Mouse (Mus musculus) liver, embryonic 15.5 days (tissue): ENCODE measurements at regions not wholly inside any gene's neighbourhood (a gene's known extent, or its start where the extent isn't known, plus 50 kb on each side); places are given as distances from the start of the nearest gene placed in this dataset.

ENCODE experiments used
- ATAC-seq: fragments of 200-750 bp; cut with Nextera tagmentation; 2 replicates; pipeline ENCODE4 v1.8.0; 2017; ENCODE audit warnings: moderate number of reproducible peaks, mild to moderate bottlenecking, moderate library complexity; ENCODE audit not compliant: insufficient read depth
- H3K27ac ChIP-seq: fragments of 300-500 bp; sonication (generic); replicated peaks from 2 replicates; pipeline ENCODE4 v1.5.1; 2015; ENCODE audit warnings: mild to moderate bottlenecking, inconsistent platforms
- H3K27me3 ChIP-seq: fragments of 300-500 bp; sonication (generic); 2 replicates; pipeline ENCODE4 v1.6.1; 2015; ENCODE audit warnings: mild to moderate bottlenecking, inconsistent platforms
- H3K36me3 ChIP-seq: fragments of 300-500 bp; sonication (generic); replicated peaks from 2 replicates; pipeline ENCODE4 v1.6.1; 2015; ENCODE audit warnings: moderate library complexity, mild to moderate bottlenecking, inconsistent platforms
- H3K4me1 ChIP-seq: fragments of 300-500 bp; sonication (generic); replicated peaks from 2 replicates; pipeline ENCODE4 v1.6.1; 2015; ENCODE audit warnings: inconsistent platforms
- H3K4me2 ChIP-seq: fragments of 300-500 bp; sonication (generic); 2 replicates; pipeline ENCODE4 v1.6.1; 2015; ENCODE audit warnings: moderate library complexity, mild to moderate bottlenecking, inconsistent platforms
- H3K4me3 ChIP-seq: fragments of 300-500 bp; sonication (generic); replicated peaks from 2 replicates; pipeline ENCODE4 v1.5.1; 2015; ENCODE audit warnings: mild to moderate bottlenecking, inconsistent platforms
- H3K9ac ChIP-seq: fragments of 300-500 bp; sonication (generic); 2 replicates; pipeline ENCODE4 v1.6.1; 2015; ENCODE audit warnings: moderate library complexity, mild to moderate bottlenecking, inconsistent platforms
- H3K9me3 ChIP-seq: fragments of 300-500 bp; sonication (generic); replicated peaks from 2 replicates; pipeline ENCODE4 v1.6.1; 2016; ENCODE audit warnings: inconsistent platforms
- WGBS: fragments of 180-500 bp; shearing (Covaris S2); methylation state at CpG from one replicate; pipeline ENCODE4 v1.1.7; 2015; ENCODE audit warnings: mixed read lengths; ENCODE audit not compliant: insufficient replicate concordance; 5-methylcytosine and 5-hydroxymethylcytosine counted together

DNA sequence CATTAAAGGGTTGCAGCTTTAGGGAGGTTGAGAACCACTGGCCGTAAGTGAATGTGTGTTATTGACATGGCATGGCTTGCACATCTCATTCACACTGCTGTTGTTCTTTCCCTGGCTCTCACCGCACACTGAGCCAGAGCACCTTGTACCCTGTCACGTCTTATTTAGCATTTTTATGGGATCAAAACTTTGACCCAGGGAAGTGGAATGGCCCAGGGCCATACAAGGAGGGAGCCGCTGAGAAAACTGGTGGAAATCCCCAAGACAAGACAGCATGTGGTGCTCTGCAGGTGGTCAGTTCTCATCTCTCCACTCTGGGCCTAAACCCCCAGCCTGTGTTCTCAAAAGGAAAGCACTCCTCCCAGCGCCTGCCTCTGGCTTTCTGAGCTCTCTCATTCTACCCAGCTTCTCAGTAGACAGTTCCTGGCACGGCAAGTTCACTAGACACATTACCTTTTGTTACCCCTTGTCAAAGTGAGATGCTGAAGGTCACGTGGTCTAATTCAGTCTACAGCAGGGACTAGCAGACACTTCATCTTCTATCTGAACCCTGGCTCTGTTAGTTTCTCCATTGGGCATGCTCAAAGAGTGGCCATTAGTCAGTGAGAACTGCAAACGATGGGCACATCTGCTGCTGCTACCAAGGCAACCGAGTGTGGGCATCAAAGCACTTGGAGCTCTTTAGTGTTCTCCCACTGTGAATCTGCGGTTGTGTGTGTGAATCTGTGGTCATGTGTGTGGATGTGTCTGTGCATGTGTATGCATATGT, 96.2 kb upstream of the Bod1 start:
- WGBS: 76% methylated on average over 10 of the region's 10 CpGs
- Histone ChIP-seq H3K9ac (no peak overlapping the region), H3K9me3 (no peaks in the 10 kb centered on the region), H3K4me2 (no peak overlapping the region), H3K27ac (peak overlapping the region; percentile 97), H3K4me3 (no peak overlapping the region), H3K27me3 (no peaks in the 10 kb centered on the region), H3K36me3 (no peaks in the 10 kb centered on the region), H3K4me1 (peaks cover 52% of the 10 kb centered on the region)
- ATAC-seq: no peak

DNA sequence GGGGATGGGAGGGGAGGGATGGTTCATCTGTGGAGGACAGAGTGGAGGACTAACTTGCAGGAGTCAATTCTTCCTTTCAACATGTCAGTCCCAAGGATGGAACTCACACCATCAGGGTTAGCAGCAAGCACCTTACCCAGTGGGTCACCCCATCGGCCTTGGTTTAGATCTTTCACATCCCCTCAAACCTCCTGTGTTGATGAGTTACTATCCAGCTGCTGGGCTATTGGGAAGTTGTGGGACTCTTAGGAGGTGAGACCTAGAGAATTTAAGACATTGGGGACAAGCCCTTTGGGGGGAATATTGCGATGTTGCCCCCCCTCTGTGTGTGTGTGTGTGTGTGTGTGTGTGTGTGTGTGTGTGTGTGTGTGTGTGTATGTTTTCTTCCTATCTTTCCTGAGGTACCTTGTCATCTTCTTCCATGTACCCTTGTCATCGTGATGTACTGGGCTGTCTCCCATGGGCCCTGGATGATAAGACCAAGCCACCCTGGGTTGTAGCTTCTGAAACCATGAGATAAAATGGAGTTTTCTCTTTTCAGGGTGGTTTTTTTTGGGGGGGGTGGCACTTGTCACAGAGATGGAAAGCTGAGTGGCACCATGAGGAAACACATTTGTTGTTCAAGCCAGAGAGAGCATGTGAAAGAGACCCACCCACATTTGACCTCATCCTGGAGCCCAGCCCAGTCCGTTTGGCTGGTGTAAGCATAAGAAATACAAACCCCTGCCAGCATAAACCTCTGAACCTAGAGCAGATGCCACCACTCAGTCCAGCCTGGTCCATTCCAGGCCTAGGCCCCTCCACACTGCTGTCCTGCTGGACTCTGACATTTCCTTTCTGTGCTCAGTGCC, 98.3 kb upstream of the Bod1 start:
- ATAC-seq: peak; percentile 98
- Histone ChIP-seq H3K27me3 (no peaks in the 10 kb centered on the region), H3K36me3 (no peaks in the 10 kb centered on the region), H3K27ac (peak overlapping the region; percentile 97), H3K9me3 (no peaks in the 10 kb centered on the region), H3K9ac (peak overlapping the region; percentile 51), H3K4me2 (peak overlapping the region; percentile 53), H3K4me1 (peaks cover 40% of the 10 kb centered on the region), H3K4me3 (no peak overlapping the region)
- WGBS: 39% methylated on average over 4 of the region's 4 CpGs

DNA sequence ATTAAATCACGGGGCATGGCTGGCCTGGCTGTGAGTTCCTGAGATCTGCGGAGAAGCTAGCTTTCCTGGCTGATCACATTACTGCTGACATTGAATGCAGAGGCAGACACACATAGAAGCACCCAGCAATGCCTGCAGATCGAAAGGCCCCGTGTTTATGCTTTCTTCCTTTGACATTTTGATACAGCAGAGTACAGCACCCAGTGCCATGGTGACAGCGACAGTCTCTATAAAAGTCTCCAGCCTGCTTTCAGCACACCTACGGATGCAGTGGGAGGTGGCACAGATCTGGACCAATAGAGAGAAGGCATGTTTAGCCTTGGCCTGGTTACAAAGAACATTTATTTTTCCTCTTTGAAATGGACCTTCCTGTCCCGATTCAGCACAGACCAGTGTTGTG, 99.2 kb upstream of the Bod1 start:
- Histone ChIP-seq H3K4me1 (peaks cover 39% of the 10 kb centered on the region), H3K27me3 (no peaks in the 10 kb centered on the region), H3K36me3 (no peaks in the 10 kb centered on the region), H3K27ac (peak overlapping the region; percentile 97), H3K9me3 (no peaks in the 10 kb centered on the region), H3K4me3 (no peak overlapping the region), H3K9ac (peak overlapping the region; percentile 51), H3K4me2 (peak overlapping the region; percentile 53)
- WGBS: 76% methylated on average over 7 of the region's 7 CpGs
- ATAC-seq: no peak

DNA sequence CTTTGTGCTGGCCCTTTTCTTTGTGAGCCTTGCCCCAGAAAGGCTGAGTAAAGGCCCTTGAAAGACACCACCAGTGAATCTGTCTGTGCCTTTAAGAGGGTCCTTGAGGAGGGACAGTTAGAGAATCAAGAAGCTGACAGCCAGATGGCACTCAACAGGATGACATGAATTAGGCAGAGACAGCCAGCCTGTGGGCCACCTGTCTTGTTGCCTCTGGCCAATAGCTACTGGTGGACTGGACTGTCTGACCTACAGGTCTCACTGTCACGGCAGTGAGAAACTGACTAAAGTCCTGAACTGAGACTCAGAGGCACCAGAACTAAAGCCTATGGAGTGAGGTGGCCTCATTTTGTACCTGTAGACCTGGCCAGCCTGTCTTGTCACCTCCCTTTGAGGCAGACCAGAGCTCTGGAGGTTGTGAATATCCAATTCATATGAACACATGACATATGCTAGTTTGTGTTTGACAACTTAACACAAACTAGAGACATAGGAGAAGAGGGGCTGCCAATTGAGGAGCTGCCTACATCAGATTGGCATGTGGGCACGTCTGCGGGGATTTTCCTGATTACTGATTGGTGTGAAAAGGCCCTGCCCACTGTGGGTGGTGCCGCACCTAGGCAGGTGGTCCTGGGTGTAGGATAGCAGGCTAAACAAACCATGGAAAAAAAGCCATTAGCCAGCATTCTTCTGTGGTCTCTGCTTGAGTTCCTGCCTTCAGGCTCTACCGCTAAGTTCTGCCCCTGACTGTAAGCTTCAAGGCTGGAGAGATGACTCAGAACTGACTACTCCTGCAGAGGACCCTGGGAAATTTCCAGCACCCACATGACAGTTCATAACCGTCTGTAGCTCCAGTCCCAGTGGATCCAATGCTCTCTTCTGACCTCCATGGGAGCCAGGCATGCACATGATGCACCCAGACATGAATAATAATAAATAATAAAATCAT, 100.1 kb upstream of the Bod1 start:
- 84% methylated on average over 6 of the region's 6 CpGs for WGBS
- peak overlapping the region; percentile 51; the same call in 1 of the 2 replicates for H3K9ac ChIP-seq
- H3K9me3 ChIP-seq: no peaks in the 10 kb centered on the region
- no peaks in the 10 kb centered on the region for H3K27me3 ChIP-seq
- no peaks in the 10 kb centered on the region for H3K36me3 ChIP-seq
- H3K4me3 ChIP-seq: no peak overlapping the region
- H3K27ac ChIP-seq: peak overlapping the region; percentile 97
- H3K4me2 ChIP-seq: no peak overlapping the region
- H3K4me1 ChIP-seq: peaks cover 39% of the 10 kb centered on the region
- no peak for ATAC-seq

DNA sequence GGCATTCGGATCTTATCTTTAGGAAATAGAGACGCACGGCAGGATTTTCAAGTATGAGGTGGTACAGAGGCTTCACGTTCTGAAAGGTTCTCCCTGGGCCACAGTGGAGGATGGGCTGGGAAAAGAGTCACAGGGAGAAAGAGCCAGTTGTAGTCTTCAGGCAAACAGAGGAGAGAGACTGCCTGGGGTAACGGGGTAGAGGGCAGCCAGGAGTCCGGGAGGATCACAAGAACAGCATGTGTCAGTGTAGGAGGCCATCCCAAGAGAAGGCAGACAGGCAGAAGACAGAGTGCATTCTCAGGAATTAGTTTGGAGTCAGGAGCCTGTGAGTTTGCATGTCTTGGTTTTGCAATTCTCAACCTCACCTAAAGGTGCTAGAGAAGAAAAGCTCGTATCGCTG, 94.5 kb upstream of the Cpeb4 start:
- H3K4me1 ChIP-seq: peaks cover 34% of the 10 kb centered on the region
- no peaks in the 10 kb centered on the region for H3K9me3 ChIP-seq
- no peak for ATAC-seq
- no peaks in the 10 kb centered on the region for H3K36me3 ChIP-seq
- H3K9ac ChIP-seq: no peak overlapping the region
- H3K27me3 ChIP-seq: no peaks in the 10 kb centered on the region
- 81% methylated on average over 8 of the region's 8 CpGs for WGBS
- H3K27ac ChIP-seq: no peak overlapping the region; the same call in 1 of the 2 replicates
- no peak overlapping the region for H3K4me3 ChIP-seq
- H3K4me2 ChIP-seq: no peak overlapping the region

DNA sequence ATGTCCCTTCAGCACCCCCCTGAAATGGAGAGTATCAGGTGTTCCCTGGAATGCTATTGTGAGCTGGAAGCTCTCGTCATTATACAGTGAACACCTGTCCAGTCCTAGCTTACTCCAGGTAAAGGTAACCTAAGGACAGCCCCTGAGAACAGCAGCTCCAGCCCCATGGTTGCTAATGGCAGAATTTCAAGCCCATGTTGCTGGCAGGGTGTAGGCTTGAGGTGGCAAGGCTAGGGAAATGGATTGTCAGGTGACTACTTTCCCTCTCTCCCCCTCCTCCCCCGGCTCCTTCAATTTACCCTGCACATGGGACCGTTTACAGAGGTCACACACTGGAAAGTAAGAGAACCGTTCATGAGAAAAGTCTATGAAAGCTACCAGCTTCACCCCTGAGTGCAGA, 93.2 kb upstream of the Cpeb4 start:
- peaks cover 35% of the 10 kb centered on the region for H3K4me1 ChIP-seq
- H3K4me2 ChIP-seq: no peak overlapping the region
- no peak for ATAC-seq
- no peaks in the 10 kb centered on the region for H3K36me3 ChIP-seq
- H3K9me3 ChIP-seq: no peaks in the 10 kb centered on the region
- H3K27me3 ChIP-seq: no peaks in the 10 kb centered on the region
- no peak overlapping the region for H3K4me3 ChIP-seq
- 67% methylated on average over 4 of the region's 4 CpGs for WGBS
- H3K27ac ChIP-seq: peak overlapping the region; percentile 19; the same call in 1 of the 2 replicates
- H3K9ac ChIP-seq: no peak overlapping the region

DNA sequence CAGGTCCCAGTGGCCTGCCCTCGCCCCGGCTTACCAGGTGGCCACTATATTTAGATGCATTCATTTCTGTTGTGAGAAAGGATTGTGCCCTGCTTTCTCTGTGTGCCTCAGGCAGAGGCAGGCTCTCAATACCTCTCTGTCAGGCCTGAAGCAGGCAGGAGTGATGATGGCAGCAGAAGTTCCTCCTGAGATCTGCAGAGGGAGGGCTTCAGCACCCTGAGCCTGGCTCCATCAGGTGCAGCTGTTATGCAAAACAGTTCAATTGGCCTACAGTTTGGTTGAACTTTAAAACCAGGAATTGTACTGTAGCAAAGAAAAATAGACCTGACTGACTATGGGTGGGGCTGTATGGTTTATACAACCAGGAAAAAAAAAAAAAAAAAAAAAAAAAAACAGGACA, 92.7 kb upstream of the Cpeb4 start:
- H3K4me1 ChIP-seq: peaks cover 35% of the 10 kb centered on the region
- H3K9me3 ChIP-seq: no peaks in the 10 kb centered on the region
- no peaks in the 10 kb centered on the region for H3K36me3 ChIP-seq
- ATAC-seq: no peak
- H3K27me3 ChIP-seq: no peaks in the 10 kb centered on the region
- peak overlapping the region; percentile 19; the same call in 1 of the 2 replicates for H3K27ac ChIP-seq
- no peak overlapping the region for H3K4me2 ChIP-seq
- no peak overlapping the region for H3K4me3 ChIP-seq
- WGBS: 88% methylated on average over 2 of the region's 2 CpGs
- H3K9ac ChIP-seq: no peak overlapping the region

DNA sequence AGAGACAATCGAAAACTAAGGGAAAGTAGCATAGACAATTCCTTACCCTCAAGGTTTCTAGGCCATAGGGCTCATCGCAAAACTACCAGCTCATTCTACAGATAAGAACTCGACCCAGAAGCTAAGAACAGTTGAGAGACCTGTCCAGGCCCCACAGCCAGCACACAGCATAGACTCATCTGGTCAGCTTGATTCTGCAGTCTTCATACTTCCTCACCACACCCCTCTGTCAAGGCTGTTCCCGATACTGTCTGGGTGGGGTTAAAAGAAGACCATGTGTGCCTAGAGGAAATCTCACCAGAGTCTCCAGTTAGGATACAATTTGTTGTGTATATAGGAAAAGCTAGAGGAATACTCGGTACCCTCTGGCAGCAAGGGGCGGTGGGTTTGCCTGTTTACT, 91.0 kb upstream of the Cpeb4 start:
- peak overlapping the region; percentile 85 for H3K27ac ChIP-seq
- peak overlapping the region; percentile 48 for H3K4me2 ChIP-seq
- peak; percentile 99 for ATAC-seq

DNA sequence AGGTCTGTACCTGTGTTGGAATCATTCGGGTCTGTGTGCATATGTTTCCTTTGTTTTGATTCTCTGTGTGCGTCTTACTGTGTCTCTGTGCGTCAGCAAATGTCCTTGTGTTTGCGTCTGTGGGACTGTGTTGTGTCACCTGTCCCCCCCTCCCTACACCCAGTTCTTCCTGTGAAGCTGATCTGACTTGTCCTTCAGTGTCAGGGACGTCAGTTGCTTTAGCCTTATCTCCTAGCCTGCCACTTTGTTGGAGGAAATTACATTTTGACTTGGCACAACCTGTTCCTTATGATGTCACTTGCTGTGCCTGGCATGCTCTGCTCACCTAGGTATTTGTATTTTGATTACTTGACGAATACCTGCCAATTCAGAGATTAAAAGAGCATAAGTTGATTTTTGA, 90.4 kb upstream of the Cpeb4 start:
- 0 out of 2 replicates have a peak, but pooled peaks have one; percentile 22 for ATAC-seq
- H3K27me3 ChIP-seq: no peaks in the 10 kb centered on the region
- no peak overlapping the region; the same call in 1 of the 2 replicates for H3K9ac ChIP-seq
- peak overlapping the region; percentile 15; the same call in 1 of the 2 replicates for H3K4me3 ChIP-seq
- WGBS: 63% methylated on average over 6 of the region's 6 CpGs
- no peaks in the 10 kb centered on the region for H3K36me3 ChIP-seq
- H3K4me1 ChIP-seq: peaks cover 35% of the 10 kb centered on the region
- H3K27ac ChIP-seq: peak overlapping the region; percentile 85
- no peaks in the 10 kb centered on the region for H3K9me3 ChIP-seq
- peak overlapping the region; percentile 48; the same call in 1 of the 2 replicates for H3K4me2 ChIP-seq

More for the DNA sequence above, 91.0 kb upstream of the Cpeb4 start:
- WGBS: 52% methylated on average over 6 of the region's 6 CpGs
- Histone ChIP-seq H3K9me3 (no peaks in the 10 kb centered on the region), H3K27me3 (no peaks in the 10 kb centered on the region), H3K4me1 (peaks cover 35% of the 10 kb centered on the region), H3K4me3 (peak overlapping the region; percentile 15; the same call in 1 of the 2 replicates), H3K36me3 (no peaks in the 10 kb centered on the region), H3K9ac (peak overlapping the region; percentile 5; the same call in 1 of the 2 replicates)

DNA sequence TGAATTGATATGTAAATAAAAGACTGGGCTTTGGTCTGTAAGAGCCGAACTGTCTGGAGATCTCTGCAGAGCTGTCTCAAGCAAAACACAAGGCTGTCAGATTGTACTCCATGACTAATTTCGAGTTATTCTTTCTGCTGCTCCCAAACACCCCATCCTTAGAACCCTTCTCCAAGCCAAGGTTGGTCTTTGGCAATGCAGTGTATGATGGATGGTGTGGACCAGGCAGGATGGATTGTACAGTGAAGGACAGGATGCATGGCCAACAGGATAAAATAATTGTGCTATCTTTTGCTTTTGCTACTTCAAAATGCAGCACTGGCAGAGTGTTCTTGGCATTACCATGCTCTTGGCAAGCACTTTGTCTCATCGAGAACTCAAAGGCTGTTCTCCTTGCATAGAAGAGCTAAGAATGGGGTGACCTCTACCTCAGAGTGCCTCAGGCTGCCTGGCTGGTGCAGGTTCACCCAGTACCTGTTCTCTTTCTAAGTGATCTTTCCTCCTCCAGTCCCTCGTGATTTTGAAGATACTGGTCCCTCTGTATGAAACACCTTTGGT, 88.4 kb upstream of the Cpeb4 start:
- H3K9ac ChIP-seq: no peak overlapping the region
- H3K27ac ChIP-seq: no peak overlapping the region
- WGBS: 65% methylated on average over 4 of the region's 4 CpGs
- peaks cover 6% of the 10 kb centered on the region; the same call in 1 of the 2 replicates for H3K27me3 ChIP-seq
- H3K4me3 ChIP-seq: no peak overlapping the region
- no peaks in the 10 kb centered on the region for H3K36me3 ChIP-seq
- H3K4me2 ChIP-seq: no peak overlapping the region
- H3K9me3 ChIP-seq: no peaks in the 10 kb centered on the region
- H3K4me1 ChIP-seq: peaks cover 39% of the 10 kb centered on the region
- no peak for ATAC-seq
